Mouse (Mus musculus): ENCODE data around the gene Olfr1242. TPM values are rescaled to one million over a fixed set of nuclear protein-coding genes. Genes with fewer than 3 reads are reported as not detected.

Olfr1242 gene
- polyA plus RNA-seq (2017; shearing (Covaris generic)), result not detected

DNA sequence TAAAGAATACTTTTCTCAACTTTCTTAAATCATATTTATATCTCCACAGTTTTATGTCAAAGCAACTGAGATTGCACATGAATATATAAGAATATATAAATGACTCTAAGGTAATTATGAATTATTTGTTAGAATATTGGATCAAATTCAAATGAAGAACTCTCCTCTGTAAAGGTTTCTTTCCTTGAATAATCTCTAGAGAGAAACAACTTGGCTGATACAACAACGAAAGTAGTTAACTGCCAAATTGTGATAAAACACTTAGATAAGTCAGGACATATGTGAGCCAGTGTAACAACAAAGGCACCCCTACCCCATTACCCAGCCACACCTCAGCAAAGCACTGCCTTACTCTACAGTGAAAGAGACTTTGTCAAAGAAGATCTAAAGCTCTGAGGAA, at the start of gene Olfr1242:
Gene Olfr1242 (minus strand): TSS at position 101 of the 400 bp plus-strand sequence.

GRCm38 (mm10) chr2:89531387-89531786, 33.3 kb upstream of the Olfr1242 start, which contains the start of gene Olfr1243:
Olfr1243 (minus strand) TSS chr2:89531487.

GRCm38 (mm10) chr2:89487026-89487425, 11.1 kb downstream of the Olfr1242 start, which contains the start of gene Olfr1241:
Olfr1241 (minus strand) TSS chr2:89487126.

GRCm38 (mm10) chr2:89442900-89443299, 55.2 kb downstream of the Olfr1242 start, which contains the start of gene Olfr1240:
Olfr1240 (minus strand) TSS chr2:89443000.

Other genes with a start within 250 kb of the Olfr1242 start
- gene Olfr1228, start 244.3 kb downstream of the Olfr1242 start, polyA plus RNA-seq (2017; shearing (Covaris generic)), result not detected
- gene Olfr1229, start 210.3 kb downstream of the Olfr1242 start, polyA plus RNA-seq (2017; shearing (Covaris generic)), result not detected
- gene Olfr1230, start 201.1 kb downstream of the Olfr1242 start, polyA plus RNA-seq (2017; shearing (Covaris generic)), result not detected
- gene Olfr1231, start 191.3 kb downstream of the Olfr1242 start, polyA plus RNA-seq (2017; shearing (Covaris generic)), result not detected
- not detected for gene Olfr1232, start 168.7 kb downstream of the Olfr1242 start, polyA plus RNA-seq (2017; shearing (Covaris generic))
- not detected for gene Olfr1233, start 155.9 kb downstream of the Olfr1242 start, polyA plus RNA-seq (2017; shearing (Covaris generic))
- gene Olfr1234, start 133.5 kb downstream of the Olfr1242 start, polyA plus RNA-seq (2017; shearing (Covaris generic)), result not detected
- not detected for gene Olfr1238, start 88.7 kb downstream of the Olfr1242 start, polyA plus RNA-seq (2017; shearing (Covaris generic))
- gene Olfr1239, start 77.9 kb downstream of the Olfr1242 start, polyA plus RNA-seq (2017; shearing (Covaris generic)), result not detected
- gene Olfr1240, start 55.3 kb downstream of the Olfr1242 start, polyA plus RNA-seq (2017; shearing (Covaris generic)), result not detected
- not detected for gene Olfr1241, start 11.2 kb downstream of the Olfr1242 start, polyA plus RNA-seq (2017; shearing (Covaris generic))
- not detected for gene Olfr1243, start 33.2 kb upstream of the Olfr1242 start, polyA plus RNA-seq (2017; shearing (Covaris generic))
- not detected for gene Olfr1245, start 80.1 kb upstream of the Olfr1242 start, polyA plus RNA-seq (2017; shearing (Covaris generic))
- gene Olfr1246, start 94.8 kb upstream of the Olfr1242 start, polyA plus RNA-seq (2017; shearing (Covaris generic)), result not detected
- gene Olfr1247, start 115.8 kb upstream of the Olfr1242 start, polyA plus RNA-seq (2017; shearing (Covaris generic)), result not detected
- not detected for gene Olfr1248, start 119.9 kb upstream of the Olfr1242 start, polyA plus RNA-seq (2017; shearing (Covaris generic))
- gene Olfr1249, start 136.6 kb upstream of the Olfr1242 start, polyA plus RNA-seq (2017; shearing (Covaris generic)), result not detected
- gene Olfr1250, start 163.1 kb upstream of the Olfr1242 start, polyA plus RNA-seq (2017; shearing (Covaris generic)), result not detected
- gene Olfr1251, start 173.6 kb upstream of the Olfr1242 start, polyA plus RNA-seq (2017; shearing (Covaris generic)), result not detected
- gene Olfr1252, start 226.7 kb upstream of the Olfr1242 start, polyA plus RNA-seq (2017; shearing (Covaris generic)), result not detected

Data from activated CD4-positive, CD25-positive, alpha-beta regulatory T cell, adult 9 weeks (primary cell).